Mouse (Mus musculus): ENCODE data around the gene Blnk.
A peak's percentile ranks its signal among the peaks of the same experiment; 100 is the strongest.

GRCm38 (mm10) chr19:40976946-40977917, 17.1 kb downstream of the Blnk start:
- TF ChIP-seq EP300 (IDR thresholded peaks at IDR 0.05; ENCODE audit: low read depth), result peak; percentile 51; the same call in 1 of the 2 replicates
- no peak for TF ChIP-seq CTCF (IDR thresholded peaks at IDR 0.05; ENCODE audit: low read depth)
